Comparison of ENCODE assay signal across 26 mouse cellular contexts in genomic region chr7:129285186-129285868, GRCm38 (mm10). TPM values are rescaled to one million over a fixed set of nuclear protein-coding genes. Genes with fewer than 3 reads are reported as not detected.
DNase-seq lines count a peak whose midpoint lies in the region; ATAC-seq and TF ChIP-seq lines count a peak whose summit lies in the region.
"Had no signal": no experiment of that assay in that cellular context is flagged by ENCODE, and none has a peak within 500 bp of the region (broad histone marks: within the 10 kb centered on the region; RNA-seq: fewer than 3 reads in every experiment).

No protein-coding gene starts in this region.

- no peak for TF ChIP-seq CTCF in intestine, postnatal 0 days (IDR thresholded peaks at IDR 0.05; ENCODE audit: low read depth)

- H3K4me1 ChIP-seq in heart, embryonic 10.5 days, result 0 out of 2 replicates have a peak, but pooled peaks cover 3% of the 10 kb centered on the region
- H3K4me1 ChIP-seq in intestine, embryonic 14.5 days (replicated peaks; ENCODE audit: control insufficient read depth, insufficient read depth, low read length), result no peaks in the 10 kb centered on the region
- peaks cover 7% of the 10 kb centered on the region for H3K4me1 ChIP-seq in intestine, postnatal 0 days (replicated peaks; ENCODE audit: control insufficient read depth, insufficient read depth, low read length)
- no peaks in the 10 kb centered on the region; the same call in 1 of the 2 replicates for H3K4me1 ChIP-seq in stomach, embryonic 15.5 days
- no peaks in the 10 kb centered on the region for H3K4me1 ChIP-seq in limb, embryonic 10.5 days
- H3K4me1 ChIP-seq: embryonic facial prominence, embryonic 10.5 days; forebrain, embryonic 10.5 days; heart, embryonic 15.5 days; hindbrain, embryonic 10.5 days had no signal

- no peak overlapping the region for H3K9ac ChIP-seq in intestine, embryonic 14.5 days (ENCODE audit: low read length)
- no peak overlapping the region for H3K9ac ChIP-seq in intestine, postnatal 0 days (ENCODE audit: low read depth, low read length)
- no peak overlapping the region for H3K9ac ChIP-seq in stomach, embryonic 15.5 days
- H3K9ac ChIP-seq: heart, embryonic 15.5 days; hindbrain, embryonic 14.5 days had no signal

- H3K9me3 ChIP-seq in heart, embryonic 10.5 days, result no peaks in the 10 kb centered on the region
- no peaks in the 10 kb centered on the region for H3K9me3 ChIP-seq in intestine, embryonic 14.5 days (ENCODE audit: control insufficient read depth, low read length)
- H3K9me3 ChIP-seq in intestine, postnatal 0 days (ENCODE audit: control insufficient read depth), result no peaks in the 10 kb centered on the region
- H3K9me3 ChIP-seq in stomach, embryonic 15.5 days, result no peaks in the 10 kb centered on the region
- H3K9me3 ChIP-seq in limb, embryonic 10.5 days (replicated peaks), result no peaks in the 10 kb centered on the region
- H3K9me3 ChIP-seq: embryonic facial prominence, embryonic 10.5 days; forebrain, embryonic 10.5 days; heart, embryonic 15.5 days; hindbrain, embryonic 10.5 days had no signal

- H3K4me2 ChIP-seq in intestine, embryonic 14.5 days (ENCODE audit: low read length), result no peak overlapping the region
- no peak overlapping the region for H3K4me2 ChIP-seq in intestine, postnatal 0 days (replicated peaks; ENCODE audit: low read depth)
- H3K4me2 ChIP-seq in stomach, embryonic 15.5 days, result no peak overlapping the region
- H3K4me2 ChIP-seq: heart, embryonic 11.5 days; heart, embryonic 15.5 days; hindbrain, embryonic 14.5 days had no signal

- H3K27me3 ChIP-seq in heart, embryonic 10.5 days (ENCODE audit: insufficient read depth, poor library complexity, severe bottlenecking), result no peaks in the 10 kb centered on the region
- H3K27me3 ChIP-seq in intestine, embryonic 14.5 days (replicated peaks; ENCODE audit: control insufficient read depth, insufficient read depth, low read length), result no peaks in the 10 kb centered on the region
- H3K27me3 ChIP-seq in intestine, postnatal 0 days (replicated peaks; ENCODE audit: control insufficient read depth, insufficient read depth, low read length), result no peaks in the 10 kb centered on the region
- H3K27me3 ChIP-seq in stomach, embryonic 15.5 days (replicated peaks), result no peaks in the 10 kb centered on the region
- no peaks in the 10 kb centered on the region for H3K27me3 ChIP-seq in limb, embryonic 10.5 days (ENCODE audit: low read depth, poor library complexity, severe bottlenecking)
- H3K27me3 ChIP-seq: heart, embryonic 15.5 days had no signal

- intact Hi-C loops in heart, postnatal 36 days (cut with DNase I), result no loop called here

- no peak overlapping the region for H3K27ac ChIP-seq in heart, embryonic 10.5 days
- no peak overlapping the region for H3K27ac ChIP-seq in intestine, embryonic 14.5 days (ENCODE audit: low read depth)
- H3K27ac ChIP-seq in intestine, postnatal 0 days (ENCODE audit: low read depth, low read length), result peak overlapping the region; percentile 92
- H3K27ac ChIP-seq in stomach, embryonic 15.5 days, result no peak overlapping the region
- H3K27ac ChIP-seq in limb, embryonic 10.5 days, result no peak overlapping the region
- H3K27ac ChIP-seq: embryonic facial prominence, embryonic 10.5 days; forebrain, embryonic 10.5 days; gastrocnemius, adult 2 months; heart, embryonic 15.5 days; hindbrain, embryonic 10.5 days; hindbrain, embryonic 14.5 days had no signal

- peak; percentile 14 for DNase-seq in heart, embryonic 10.5 days (ENCODE audit: low spot score)
- DNase-seq in heart, postnatal 36 days, result no peak
- DNase-seq in intestine, embryonic 14.5 days (ENCODE audit: low spot score), result no peak
- no peak for DNase-seq in adrenal gland, postnatal 14 days
- DNase-seq in limb, embryonic 10.5 days (ENCODE audit: low spot score), result no peak
- DNase-seq: adrenal gland, postnatal 10 days; cerebellum, adult 18-20 months; cerebellum, adult 9-11 months; cerebellum, postnatal 36 days; gastrocnemius, adult 2 months; gastrocnemius, postnatal 25 days; heart, postnatal 14 days had no signal

- H3K36me3 ChIP-seq in heart, embryonic 10.5 days, result no peaks in the 10 kb centered on the region
- no peaks in the 10 kb centered on the region for H3K36me3 ChIP-seq in intestine, embryonic 14.5 days (ENCODE audit: control insufficient read depth, insufficient read depth, low read length)
- no peaks in the 10 kb centered on the region for H3K36me3 ChIP-seq in intestine, postnatal 0 days (ENCODE audit: control insufficient read depth, insufficient read depth)
- no peaks in the 10 kb centered on the region for H3K36me3 ChIP-seq in stomach, embryonic 15.5 days
- no peaks in the 10 kb centered on the region for H3K36me3 ChIP-seq in limb, embryonic 10.5 days
- H3K36me3 ChIP-seq: embryonic facial prominence, embryonic 10.5 days; forebrain, embryonic 10.5 days; heart, embryonic 15.5 days; hindbrain, embryonic 10.5 days had no signal

- ATAC-seq in intestine, embryonic 14.5 days (replicated peaks; ENCODE audit: low FRiP score, low TSS enrichment, low read depth), result peak; percentile 74
- peak; percentile 97 for ATAC-seq in intestine, postnatal 0 days
- ATAC-seq in stomach, embryonic 15.5 days (ENCODE audit: insufficient read depth, low FRiP score, low read depth), result peak; percentile 80
- no peak for ATAC-seq in erythroblast, adult 5-6 weeks (replicated peaks; ENCODE audit: low FRiP score, poor library complexity, severe bottlenecking)
- ATAC-seq: forebrain, embryonic 14.5 days had no signal

- no peak overlapping the region for H3K4me3 ChIP-seq in heart, embryonic 10.5 days
- H3K4me3 ChIP-seq in intestine, embryonic 14.5 days (ENCODE audit: low read depth, low read length), result no peak overlapping the region
- H3K4me3 ChIP-seq in intestine, postnatal 0 days (ENCODE audit: low read depth, low read length), result no peak overlapping the region
- H3K4me3 ChIP-seq in stomach, embryonic 15.5 days (replicated peaks), result no peak overlapping the region
- H3K4me3 ChIP-seq in limb, embryonic 10.5 days, result no peak overlapping the region
- H3K4me3 ChIP-seq: embryonic facial prominence, embryonic 10.5 days; erythroblast, embryonic 14.5 days; forebrain, embryonic 10.5 days; gastrocnemius, adult 2 months; heart, embryonic 15.5 days; hindbrain, embryonic 10.5 days had no signal

- 38% methylated on average over 7 of the region's 7 CpGs for WGBS in heart, embryonic 10.5 days
- WGBS in intestine, embryonic 14.5 days, result 51% methylated on average over 7 of the region's 7 CpGs
- WGBS in intestine, postnatal 0 days, result 27% methylated on average over 7 of the region's 7 CpGs
- WGBS in stomach, embryonic 15.5 days, result 50% methylated on average over 7 of the region's 7 CpGs
- 61% methylated on average over 7 of the region's 7 CpGs for WGBS in limb, embryonic 10.5 days

RNA-seq across cellular contexts. Expression of gene Plpp4, which starts 28.5 kb away (rescaled TPM):
- 0.28 and 0.34 TPM in 2 replicates for polyA plus RNA-seq in heart, embryonic 10.5 days (2016; fragmentation: Nextera tagmentation; extraction: Ambion mirVana)
- total RNA-seq in heart, postnatal 36 days (2021), result not detected
- 0.28 and 0.31 TPM in 2 replicates for polyA plus RNA-seq in intestine, embryonic 14.5 days (2014; fragmentation: Nextera tagmentation; extraction: Ambion mirVana)
- 0.18 and 0.21 TPM in 2 replicates for polyA plus RNA-seq in intestine, postnatal 0 days (2015; fragmentation: Nextera tagmentation; extraction: Ambion mirVana)
- polyA plus RNA-seq in stomach, embryonic 15.5 days (2015; fragmentation: Nextera tagmentation; extraction: Ambion mirVana), result 0.22 and 0.27 TPM in 2 replicates
- total RNA-seq in adrenal gland, postnatal 14 days (2021), result not detected in 2 replicates
- total RNA-seq in erythroblast, adult 5-6 weeks (2015; ENCODE audit: low replicate concordance), result not detected in 2 replicates
- not detected in 2 replicates for total RNA-seq in erythroblast, adult 5-6 weeks (2017; ENCODE audit: low replicate concordance)
- not detected in 2 replicates for polyA plus RNA-seq in limb, embryonic 10.5 days (2016; fragmentation: Nextera tagmentation; extraction: Ambion mirVana)
- total RNA-seq: gastrocnemius, adult 2 months; gastrocnemius, postnatal 25 days; granulocyte monocyte progenitor cell, adult 5-6 weeks; heart, postnatal 14 days; MEL had no signal
- polyA plus RNA-seq: C2C12; erythroblast, embryonic 14.5 days had no signal
